Mouse (Mus musculus) embryonic fibroblast, embryonic 13.5 days (primary cell): Measurements from ENCODE around the gene Gm9508.

Source experiments
- CTCF ChIP-seq: IDR thresholded peaks from 2 replicates; pipeline ENCODE4 v1.5.1; 2011; ENCODE audit warnings: mild to moderate bottlenecking, control low read depth, low read length, moderate library complexity, borderline replicate concordance; ENCODE audit not compliant: insufficient read depth
- POLR2A ChIP-seq: IDR thresholded peaks from 2 replicates; pipeline ENCODE4 v1.6.1; 2011; ENCODE audit warnings: low read depth, mild to moderate bottlenecking, control low read depth, low read length, moderate library complexity

DNA sequence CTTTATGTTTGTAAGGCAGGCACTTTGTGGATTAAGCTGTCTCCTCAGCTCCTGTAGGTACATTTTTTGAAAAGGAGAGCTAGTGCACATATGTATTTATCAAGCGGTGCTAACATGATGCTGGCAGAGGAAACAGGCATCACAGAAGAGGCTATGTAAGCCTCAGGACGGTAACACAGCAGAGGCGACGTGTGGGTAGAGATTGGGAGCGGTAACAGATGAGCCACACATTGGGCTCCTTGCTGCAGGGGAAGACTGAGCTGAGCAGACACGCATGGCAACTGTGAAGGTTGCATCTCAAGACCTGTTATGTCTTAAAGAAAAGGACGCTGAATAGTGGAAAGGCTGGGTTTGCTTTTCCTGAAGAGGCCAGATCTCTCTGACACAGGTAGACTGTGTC, 14.0 kb downstream of the Gm9508 start:
- TF ChIP-seq CTCF: no peak
- TF ChIP-seq POLR2A: no peak
